Mouse (Mus musculus) cerebellum, postnatal 4 days (tissue): ENCODE data around the gene BC061237.
"Not testable (repeated sequence)": the region's sequence is repeated elsewhere in the genome, so short reads cannot be mapped to it uniquely, and the experiment has no call there.

Source experiments
- DNase-seq, 2 experiments: peaks; one replicate each; pipeline ENCODE4 v3.0.0; 2022; ENCODE audit warnings: low spot score in 2 of 2, mixed read lengths in 1 of 2

BC061237 gene

GRCm38 (mm10) chr14:44492163-44492562, at the start of gene BC061237:
Gene BC061237 (plus strand): TSS chr14:44492463.
- DNase-seq, result not testable (repeated sequence)

DNA sequence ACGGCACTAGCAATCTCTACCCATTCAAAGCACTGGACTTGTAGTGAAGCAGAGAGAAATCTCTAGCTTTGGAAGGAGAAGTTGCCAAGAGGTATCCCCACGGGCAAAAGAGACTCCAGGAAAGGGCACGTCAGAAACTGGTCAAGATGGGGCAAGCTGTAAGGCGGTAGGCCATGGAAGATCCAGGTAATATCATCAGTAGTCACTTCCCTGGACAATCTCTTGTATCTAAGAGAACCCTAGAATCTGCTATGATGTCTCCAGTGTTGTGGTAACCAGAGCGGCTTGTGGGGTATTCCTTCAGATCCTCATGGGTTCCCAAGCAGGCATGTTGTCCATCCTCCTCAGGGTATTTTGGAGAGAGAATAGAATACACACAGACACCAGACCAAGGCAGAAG, 25.7 kb downstream of the BC061237 start, which contains the start of gene Gm17093:
Gene Gm17093, plus strand, starts transcription at position 301 of the 400 bp plus-strand sequence.
- DNase-seq, result not testable (repeated sequence)

DNA sequence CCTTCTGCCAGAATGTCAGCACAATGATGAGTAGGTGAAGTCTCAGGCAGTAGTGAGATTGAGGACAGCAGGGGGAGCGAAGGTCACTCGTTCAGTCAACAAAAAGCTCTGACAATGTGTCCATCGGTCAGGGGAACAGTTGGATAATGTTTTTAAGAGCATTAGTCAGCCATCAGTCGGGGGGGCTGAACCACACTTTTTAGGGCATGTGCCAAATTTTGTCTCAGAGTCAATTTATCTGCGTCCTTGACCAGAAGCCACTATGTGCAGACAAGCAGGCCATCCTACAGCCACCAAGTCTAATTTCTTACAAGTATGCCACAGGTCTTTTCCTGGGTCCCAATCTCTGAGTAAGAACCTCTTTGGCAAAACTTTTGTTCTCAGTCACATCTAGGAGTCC, 55.7 kb downstream of the BC061237 start:
- not testable (repeated sequence) for DNase-seq
